Mouse (Mus musculus) embryonic fibroblast, embryonic 13.5 days (primary cell): ENCODE measurements at regions not wholly inside any gene's neighbourhood (a gene's known extent, or its start where the extent isn't known, plus 50 kb on each side); places are given as distances from the start of the nearest gene placed in this dataset.
"Not testable (repeated sequence)": the region's sequence is repeated elsewhere in the genome, so short reads cannot be mapped to it uniquely, and the experiment has no call there.

ENCODE experiments used
- H3K27ac ChIP-seq: 2 replicates; pipeline ENCODE4 v1.5.1; 2012; ENCODE audit warnings: low read length, control low read depth, inconsistent platforms; ENCODE audit not compliant: insufficient read depth
- H3K4me1 ChIP-seq: 2 replicates; pipeline ENCODE4 v1.6.1; 2011; ENCODE audit warnings: low read length; ENCODE audit not compliant: control insufficient read depth, insufficient read depth
- H3K4me3 ChIP-seq: 2 replicates; pipeline ENCODE4 v1.5.1; 2011; ENCODE audit warnings: mild to moderate bottlenecking, control low read depth, low read length; ENCODE audit not compliant: insufficient read depth
- CTCF ChIP-seq: IDR thresholded peaks from 2 replicates; pipeline ENCODE4 v1.5.1; 2011; ENCODE audit warnings: mild to moderate bottlenecking, control low read depth, low read length, moderate library complexity, borderline replicate concordance; ENCODE audit not compliant: insufficient read depth
- POLR2A ChIP-seq: IDR thresholded peaks from 2 replicates; pipeline ENCODE4 v1.6.1; 2011; ENCODE audit warnings: low read depth, mild to moderate bottlenecking, control low read depth, low read length, moderate library complexity

GRCm38 (mm10) chr9:23693442-23693829 lies 404.4 kb upstream of the Npsr1 start:
- Histone ChIP-seq H3K4me3 (no peak overlapping the region), H3K4me1 (0 out of 2 replicates have a peak, but pooled peaks cover 2% of the 10 kb centered on the region), H3K27ac (no peak overlapping the region)
- no peak for TF ChIP-seq CTCF
- no peak for TF ChIP-seq POLR2A

GRCm38 (mm10) chr9:23694481-23694880 lies 403.3 kb upstream of the Npsr1 start:
- H3K4me1 ChIP-seq, result 0 out of 2 replicates have a peak, but pooled peaks cover 2% of the 10 kb centered on the region
- peak overlapping the region; percentile 53; the same call in 1 of the 2 replicates for H3K27ac ChIP-seq
- H3K4me3 ChIP-seq, result no peak overlapping the region
- no peak for TF ChIP-seq CTCF
- TF ChIP-seq POLR2A, result no peak

DNA sequence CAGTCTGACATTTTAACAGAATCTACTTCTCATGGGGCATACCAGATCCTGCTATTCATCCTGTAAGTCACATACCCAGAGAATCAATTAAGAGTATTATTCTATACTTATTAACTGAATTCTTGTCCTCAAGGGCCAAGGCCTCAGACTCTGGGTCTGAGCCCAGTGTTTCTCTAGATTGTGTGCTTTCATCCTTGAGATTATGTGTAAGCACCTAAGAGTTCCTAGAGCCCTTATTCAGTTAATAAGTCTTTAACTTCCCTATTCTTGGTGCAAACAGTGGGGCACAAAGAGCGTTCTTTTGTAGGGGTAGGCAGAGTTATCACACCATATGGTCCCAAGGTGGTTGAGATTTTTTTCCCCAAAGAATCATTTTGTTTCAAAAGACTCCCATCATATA lies 397.2 kb upstream of the Npsr1 start:
- Histone ChIP-seq H3K4me1 (0 out of 2 replicates have a peak, but pooled peaks cover 2% of the 10 kb centered on the region), H3K27ac (no peak overlapping the region), H3K4me3 (no peak overlapping the region)
- no peak for TF ChIP-seq POLR2A
- TF ChIP-seq CTCF, result no peak

DNA sequence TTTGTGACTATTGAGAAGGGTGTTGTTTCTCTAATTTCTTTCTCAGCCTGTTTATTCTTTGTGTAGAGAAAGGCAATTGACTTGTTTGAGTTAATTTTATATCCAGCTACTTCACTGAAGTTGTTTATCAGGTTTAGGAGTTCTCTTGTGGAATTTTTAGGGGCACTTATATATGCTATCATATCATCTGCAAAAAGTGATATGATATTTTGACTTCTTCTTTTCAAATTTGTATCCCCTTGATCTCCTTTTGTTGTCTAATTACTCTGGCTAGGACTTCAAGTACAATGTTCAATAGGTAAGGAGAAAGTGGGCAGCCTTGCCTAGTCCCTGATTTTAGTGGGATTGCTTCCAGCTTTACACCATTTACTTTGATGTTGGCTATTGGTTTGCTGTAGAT lies 380.2 kb upstream of the Npsr1 start:
- not testable (repeated sequence) for H3K27ac ChIP-seq, H3K4me1 ChIP-seq, H3K4me3 ChIP-seq

GRCm38 (mm10) chr9:23728816-23729215 lies 369.0 kb upstream of the Npsr1 start:
- H3K4me1 ChIP-seq, result no peaks in the 10 kb centered on the region; the same call in 1 of the 2 replicates
- TF ChIP-seq CTCF, result no peak
- TF ChIP-seq POLR2A, result no peak
- peak overlapping the region; percentile 42; the same call in 1 of the 2 replicates for H3K27ac ChIP-seq
- H3K4me3 ChIP-seq, result no peak overlapping the region

GRCm38 (mm10) chr9:23752478-23752877 lies 345.3 kb upstream of the Npsr1 start:
- Histone ChIP-seq H3K4me1 (no peaks in the 10 kb centered on the region), H3K27ac (no peak overlapping the region), H3K4me3 (no peak overlapping the region)
- TF ChIP-seq POLR2A, result no peak
- no peak for TF ChIP-seq CTCF

GRCm38 (mm10) chr9:23786660-23787059 lies 311.1 kb upstream of the Npsr1 start:
- Histone ChIP-seq H3K27ac (no peak overlapping the region), H3K4me3 (no peak overlapping the region), H3K4me1 (no peaks in the 10 kb centered on the region)
- no peak for TF ChIP-seq CTCF
- no peak for TF ChIP-seq POLR2A
